Mouse (Mus musculus): ENCODE measurements around the gene Plin4.
"Not testable (repeated sequence)": the region's sequence is repeated elsewhere in the genome, so short reads cannot be mapped to it uniquely, and the experiment has no call there.

DNA sequence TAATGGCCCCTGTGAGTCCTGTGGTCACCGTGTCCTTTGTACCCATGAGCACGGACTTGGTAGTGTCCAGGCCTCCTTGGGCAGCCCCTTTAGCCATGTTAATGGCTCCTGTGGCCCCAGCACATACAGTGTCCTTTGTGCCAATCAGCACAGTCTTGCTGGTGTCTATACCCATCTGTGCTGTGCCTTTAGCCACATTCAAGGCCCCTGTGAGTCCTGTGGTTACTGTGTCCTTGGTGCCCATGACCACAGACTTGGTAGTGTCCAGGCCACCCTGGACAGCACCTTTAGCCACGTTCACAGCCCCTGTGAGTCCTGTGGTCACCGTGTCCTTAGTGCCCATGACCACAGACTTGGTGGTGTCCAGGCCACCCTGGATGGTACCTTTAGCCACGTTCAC, 4.8 kb downstream of the Plin4 start:
- TF ChIP-seq CTCF (IDR thresholded peaks at IDR 0.05; ENCODE audit: extremely low read depth, insufficient read depth, insufficient read length, insufficient replicate concordance); POLR2A (IDR thresholded peaks at IDR 0.05; ENCODE audit: low read depth, low read length): not testable (repeated sequence)
